9 mouse cellular contexts compared by ENCODE assay signal in the genomic region with DNA sequence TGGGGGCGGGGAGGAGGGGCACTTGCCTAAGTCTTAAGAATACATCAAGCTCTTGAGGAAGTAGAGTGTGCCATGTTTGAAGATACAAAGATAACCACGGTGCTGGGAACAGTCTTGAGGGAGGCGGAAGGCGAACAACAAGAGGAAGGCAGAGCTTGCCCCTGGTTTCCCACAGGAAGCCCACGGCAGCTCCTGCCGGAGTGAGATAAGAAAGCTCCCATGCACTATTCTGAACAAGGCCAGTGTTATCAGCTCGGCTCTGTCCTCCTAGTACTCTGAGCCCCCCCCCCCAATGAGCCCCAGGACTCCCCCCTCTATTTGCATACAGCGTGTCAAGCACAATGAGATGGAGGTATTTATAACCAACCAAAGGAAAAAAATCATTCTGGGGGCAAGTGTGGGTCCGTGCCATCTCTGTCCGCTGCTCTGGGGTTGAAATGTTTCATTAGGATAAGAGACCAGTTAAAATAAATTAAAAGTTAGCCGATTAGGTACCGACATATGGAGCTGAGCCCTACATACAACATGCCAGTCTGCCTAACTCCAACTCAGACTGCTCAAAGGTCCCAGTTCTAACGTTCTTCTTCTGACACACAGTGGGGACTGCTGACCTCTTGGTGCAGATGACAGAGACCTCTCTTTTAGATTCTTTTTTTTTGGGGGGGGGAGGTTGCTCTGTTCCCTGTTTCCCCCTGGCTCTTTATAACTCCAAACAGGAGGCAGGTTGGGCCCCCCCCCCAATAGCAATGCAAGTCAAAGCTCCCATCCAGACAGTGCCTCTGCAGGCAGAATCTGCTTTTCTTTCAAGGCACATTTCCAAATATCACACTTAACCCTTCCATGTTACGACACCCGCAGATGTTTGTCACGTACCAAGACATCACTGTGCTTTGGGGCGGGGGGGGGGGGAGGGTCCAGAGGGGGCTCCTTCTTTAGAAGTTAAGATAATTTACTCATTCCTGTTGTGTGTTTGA.
DNase-seq lines count a peak whose midpoint lies in the region; ATAC-seq and TF ChIP-seq lines count a peak whose summit lies in the region.
"Had no signal": no experiment of that assay in that cellular context is flagged by ENCODE, and none has a peak within 500 bp of the region (broad histone marks: within the 10 kb centered on the region; RNA-seq: fewer than 3 reads in every experiment).

No protein-coding gene starts in this region.

- H3K79me2 ChIP-seq in liver, adult 2 months (ENCODE audit: control insufficient read depth, insufficient read depth, low read length): no peaks in the 10 kb centered on the region

- peak overlapping the region; percentile 8; the same call in 1 of the 2 replicates for H3K27ac ChIP-seq in layer of hippocampus, adult 2 months
- H3K27ac ChIP-seq in heart, embryonic 15.5 days: peak overlapping the region; percentile 80
- no peak overlapping the region; the same call in 1 of the 2 replicates for H3K27ac ChIP-seq in liver, adult 2 months (replicated peaks; ENCODE audit: insufficient read depth, low read depth, low read length)
- no peak overlapping the region; the same call in 1 of the 2 replicates for H3K27ac ChIP-seq in stomach, embryonic 14.5 days (ENCODE audit: low read length)

- no peak for TF ChIP-seq POLR2A in liver, adult 2 months (IDR thresholded peaks at IDR 0.05; ENCODE audit: extremely low read depth, insufficient read depth, low read length)

- no peaks in the 10 kb centered on the region for H3K27me3 ChIP-seq in heart, embryonic 15.5 days
- H3K27me3 ChIP-seq in liver, adult 2 months (ENCODE audit: control insufficient read depth, insufficient read depth, low read length): no peaks in the 10 kb centered on the region
- no peaks in the 10 kb centered on the region for H3K27me3 ChIP-seq in stomach, embryonic 14.5 days (ENCODE audit: control insufficient read depth, insufficient read depth, low read length)

- peaks cover 21% of the 10 kb centered on the region for H3K4me1 ChIP-seq in heart, embryonic 15.5 days (replicated peaks)
- no peaks in the 10 kb centered on the region for H3K4me1 ChIP-seq in liver, adult 2 months (ENCODE audit: control insufficient read depth, insufficient read depth, low read length)
- no peaks in the 10 kb centered on the region for H3K4me1 ChIP-seq in stomach, embryonic 14.5 days (ENCODE audit: control insufficient read depth, insufficient read depth, low read length)

- no peak for DNase-seq in layer of hippocampus, adult 2 months (ENCODE audit: low spot score in 2 of 2)
- no peak for DNase-seq in layer of hippocampus, postnatal 10 days (ENCODE audit: low spot score in 2 of 2)
- peak; percentile 7 for DNase-seq in liver, adult 2 months (ENCODE audit: extremely low read depth, low read depth, low spot score)
- DNase-seq in layer of hippocampus, postnatal 25 days (ENCODE audit: extremely low spot score in 1 of 2, low spot score in 1 of 2): no peak
- no peak for DNase-seq in spleen, postnatal 10 days (ENCODE audit: low spot score in 2 of 2)

- H3K9me3 ChIP-seq in heart, embryonic 15.5 days (replicated peaks): no peaks in the 10 kb centered on the region
- H3K9me3 ChIP-seq in stomach, embryonic 14.5 days (ENCODE audit: control insufficient read depth, low read depth, low read length): no peaks in the 10 kb centered on the region

- H3K9ac ChIP-seq in heart, embryonic 15.5 days: no peak overlapping the region
- H3K9ac ChIP-seq in liver, adult 2 months (ENCODE audit: low read depth, low read length): no peak overlapping the region
- no peak overlapping the region for H3K9ac ChIP-seq in stomach, embryonic 14.5 days (replicated peaks; ENCODE audit: low read depth, low read length)

- H3K4me2 ChIP-seq in heart, embryonic 15.5 days: peak overlapping the region; percentile 52
- no peak overlapping the region for H3K4me2 ChIP-seq in stomach, embryonic 14.5 days (replicated peaks; ENCODE audit: low read depth, low read length)

- ATAC-seq in heart, embryonic 15.5 days (replicated peaks; ENCODE audit: insufficient number of reproducible peaks, insufficient read depth, low FRiP score, low read depth): peak; percentile 91
- ATAC-seq in stomach, embryonic 14.5 days (ENCODE audit: insufficient number of reproducible peaks, insufficient read depth, low FRiP score, low read depth): peak; percentile 49; the same call in 1 of the 2 replicates
- ATAC-seq in inflammation-experienced regulatory T-cells, adult 6 months: no peak

- no peak overlapping the region for H3K4me3 ChIP-seq in layer of hippocampus, adult 2 months
- H3K4me3 ChIP-seq in heart, embryonic 15.5 days: 0 out of 2 replicates have a peak overlapping the region, but pooled peaks have one; percentile 10
- no peak overlapping the region for H3K4me3 ChIP-seq in liver, adult 2 months (ENCODE audit: insufficient read depth, low read depth, low read length)
- H3K4me3 ChIP-seq in stomach, embryonic 14.5 days (ENCODE audit: low read depth, low read length): no peak overlapping the region
- H3K4me3 ChIP-seq: erythroblast, embryonic 14.5 days had no signal

- H3K36me3 ChIP-seq in heart, embryonic 15.5 days: peaks cover 9% of the 10 kb centered on the region; the same call in 1 of the 2 replicates
- H3K36me3 ChIP-seq in liver, adult 2 months (ENCODE audit: control insufficient read depth, insufficient read depth, low read length): no peaks in the 10 kb centered on the region
- H3K36me3 ChIP-seq in stomach, embryonic 14.5 days (ENCODE audit: control insufficient read depth, insufficient read depth, low read length): no peaks in the 10 kb centered on the region

- WGBS in heart, embryonic 15.5 days: 19% methylated on average over 17 of the region's 17 CpGs
- 54% methylated on average over 17 of the region's 17 CpGs for WGBS in liver, adult 2 months
- WGBS in stomach, embryonic 14.5 days: 62% methylated on average over 17 of the region's 17 CpGs

- TF ChIP-seq CTCF in layer of hippocampus, adult 2 months (conservative IDR thresholded peaks at IDR 0.05): no peak
- no peak for TF ChIP-seq CTCF in liver, adult 2 months (IDR thresholded peaks at IDR 0.05; ENCODE audit: low read depth, low read length)

Comparison
In these comparisons a context has a peak if more than half of its experiments do, and no peak if none do; other contexts are left out.
1. H3K27ac ChIP-seq: peak in layer of hippocampus, adult 2 months (single experiment) and heart, embryonic 15.5 days (single experiment); none in liver, adult 2 months (single experiment) and stomach, embryonic 14.5 days (single experiment).